In genomic region chr14:76169876-76170466, GRCm38 (mm10) we compare ENCODE assay signal across 8 mouse cellular contexts. TPM values are rescaled to one million over a fixed set of nuclear protein-coding genes. Genes with fewer than 3 reads are reported as not detected.
DNase-seq lines count a peak whose midpoint lies in the region; ATAC-seq and TF ChIP-seq lines count a peak whose summit lies in the region.

No protein-coding gene starts in this region.

- no peak for ATAC-seq in kidney, embryonic 15.5 days (replicated peaks; ENCODE audit: low FRiP score)
- no peak for ATAC-seq in megakaryocyte progenitor cell, adult 5-6 weeks (replicated peaks; ENCODE audit: poor library complexity)
- ATAC-seq in granulocyte monocyte progenitor cell, adult 5-6 weeks (replicated peaks; ENCODE audit: poor library complexity, severe bottlenecking): no peak

- TF ChIP-seq POLR2A in kidney, adult 2 months (IDR thresholded peaks at IDR 0.05; ENCODE audit: low read depth, low read length): no peak

- 47% methylated on average over 11 of the region's 11 CpGs for WGBS in kidney, adult 2 months
- WGBS in kidney, embryonic 15.5 days: 52% methylated on average over 11 of the region's 11 CpGs

- peak; percentile 29 to 61 for DNase-seq in adrenal gland, adult (ENCODE audit: inconsistent age in 2 of 2, low spot score in 1 of 2)
- DNase-seq in adrenal gland, postnatal 14 days: no peak
- DNase-seq in kidney, adult 2 months: peak; percentile 21
- DNase-seq in adipocyte (ENCODE audit: low spot score): peak; percentile 63
- DNase-seq in layer of hippocampus, adult 9-11 months: peak; percentile 27

- no peaks in the 10 kb centered on the region for H3K36me3 ChIP-seq in kidney, adult 2 months (ENCODE audit: control insufficient read depth, insufficient read depth, low read length)
- H3K36me3 ChIP-seq in kidney, embryonic 15.5 days: no peaks in the 10 kb centered on the region

- H3K27ac ChIP-seq in kidney, adult 2 months (ENCODE audit: insufficient read depth, low read depth, low read length): no peak overlapping the region
- H3K27ac ChIP-seq in kidney, embryonic 15.5 days: no peak overlapping the region

- no peak overlapping the region for H3K4me3 ChIP-seq in kidney, adult 2 months (ENCODE audit: insufficient read depth, low read depth, low read length)
- no peak overlapping the region for H3K4me3 ChIP-seq in kidney, embryonic 15.5 days (replicated peaks)

- no peaks in the 10 kb centered on the region for H3K9me3 ChIP-seq in kidney, embryonic 15.5 days (replicated peaks)

- no peaks in the 10 kb centered on the region for H3K4me1 ChIP-seq in kidney, adult 2 months (ENCODE audit: control insufficient read depth, insufficient read depth, low read length)
- peaks cover 9% of the 10 kb centered on the region for H3K4me1 ChIP-seq in kidney, embryonic 15.5 days

- H3K9ac ChIP-seq in kidney, embryonic 15.5 days: no peak overlapping the region

- TF ChIP-seq CTCF in kidney, adult 2 months (conservative IDR thresholded peaks at IDR 0.05; ENCODE audit: insufficient read depth, insufficient read length, low read depth, low read length): no peak

- H3K4me2 ChIP-seq in kidney, embryonic 15.5 days: no peak overlapping the region

- no peaks in the 10 kb centered on the region for H3K27me3 ChIP-seq in kidney, adult 2 months (replicated peaks; ENCODE audit: control insufficient read depth, insufficient read depth, low read length)
- peaks cover 8% of the 10 kb centered on the region; the same call in 1 of the 2 replicates for H3K27me3 ChIP-seq in kidney, embryonic 15.5 days

RNA-seq across cellular contexts. Expression of gene Nufip1, which starts 59.3 kb away (rescaled TPM):
- 7.7 and 8.0 TPM in 2 replicates for total RNA-seq in adrenal gland, postnatal 14 days (2021)
- 1.8 and 2.6 TPM in 2 replicates for polyA plus RNA-seq in kidney, adult 2 months (2012; rRNA removed)
- 17.5 TPM in 2 replicates for polyA plus RNA-seq in kidney, embryonic 15.5 days (2015; fragmentation: Nextera tagmentation; extraction: Ambion mirVana)
- total RNA-seq in megakaryocyte progenitor cell, adult 5-6 weeks (2015): 23.1 and 25.2 TPM in 2 replicates
- 23.5 and 28.7 TPM in 2 replicates for total RNA-seq in megakaryocyte progenitor cell, adult 5-6 weeks (2017)
- 14.1 and 20.3 TPM in 2 replicates for total RNA-seq in granulocyte monocyte progenitor cell, adult 5-6 weeks (2014; fragmentation: Nextera tagmentation)
- total RNA-seq in granulocyte monocyte progenitor cell, adult 5-6 weeks (2017): 24.8 and 29.9 TPM in 2 replicates

RNA-seq across cellular contexts. Expression of gene Gpalpp1, which starts 59.4 kb away (rescaled TPM):
- 17.7 and 19.4 TPM in 2 replicates for total RNA-seq in adrenal gland, postnatal 14 days (2021)
- 4.1 and 5.5 TPM in 2 replicates for polyA plus RNA-seq in kidney, adult 2 months (2012; rRNA removed)
- 12.7 and 14.3 TPM in 2 replicates for polyA plus RNA-seq in kidney, embryonic 15.5 days (2015; fragmentation: Nextera tagmentation; extraction: Ambion mirVana)
- total RNA-seq in megakaryocyte progenitor cell, adult 5-6 weeks (2015): 18.4 and 21.6 TPM in 2 replicates
- 36.7 and 37.2 TPM in 2 replicates for total RNA-seq in megakaryocyte progenitor cell, adult 5-6 weeks (2017)
- 20.4 and 22.4 TPM in 2 replicates for total RNA-seq in granulocyte monocyte progenitor cell, adult 5-6 weeks (2014; fragmentation: Nextera tagmentation)
- 31.5 and 35.1 TPM in 2 replicates for total RNA-seq in granulocyte monocyte progenitor cell, adult 5-6 weeks (2017)
